Mouse (Mus musculus) left cerebral cortex, adult 11 months (tissue): ENCODE data around the gene Mgst1.
A peak's percentile ranks its signal among the peaks of the same experiment; 100 is the strongest.

Experiments
- DNase-seq: peaks from one replicate; pipeline ENCODE4 v3.0.0; 2022; ENCODE audit warnings: low spot score

The Mgst1 gene

GRCm38 (mm10) chr6:138139930-138140329, at the start of gene Mgst1:
Gene Mgst1 (plus strand): TSS chr6:138140316.
- no peak for DNase-seq

DNA sequence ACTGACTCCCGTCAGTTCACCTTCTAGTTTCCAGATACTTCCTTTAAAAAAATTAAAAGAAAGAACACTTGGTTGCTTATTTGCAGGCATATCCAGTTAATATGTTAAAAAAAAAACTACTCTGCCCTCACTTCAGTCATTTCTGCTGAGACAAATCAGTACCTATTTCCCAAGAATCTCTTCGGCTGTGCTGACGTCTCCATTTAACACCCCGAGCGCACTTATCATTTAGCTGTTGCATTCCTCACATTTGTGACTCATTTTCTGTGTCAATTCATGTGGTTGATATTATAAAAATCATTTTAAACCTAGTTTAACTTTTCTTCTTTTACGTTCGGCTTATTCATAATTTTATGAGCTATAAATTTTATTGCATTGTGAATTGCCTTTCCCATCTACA, 47.7 kb upstream of the Mgst1 start:
- no peak for DNase-seq

GRCm38 (mm10) chr6:138095060-138095459, 45.1 kb upstream of the Mgst1 start:
- DNase-seq: no peak

DNA sequence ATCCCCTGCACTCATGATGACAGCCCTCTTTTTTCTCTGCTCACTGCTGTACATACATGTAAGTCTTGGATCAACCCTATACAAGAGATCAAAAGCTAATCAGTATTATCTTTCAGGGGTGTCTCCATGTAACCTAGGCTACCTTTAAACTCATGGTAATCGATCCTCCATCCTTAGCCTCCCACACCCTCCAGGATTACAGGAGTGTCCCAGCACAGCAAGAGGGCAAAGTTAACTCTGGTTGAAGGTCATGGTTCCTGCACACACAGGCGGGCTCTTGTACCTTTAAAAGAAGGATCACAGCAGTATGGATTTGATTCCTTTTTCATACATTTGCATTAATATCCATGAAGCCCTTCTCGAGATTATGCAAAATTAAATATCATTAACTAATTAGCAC, 40.5 kb upstream of the Mgst1 start:
- no peak for DNase-seq

GRCm38 (mm10) chr6:138101843-138102242, 38.3 kb upstream of the Mgst1 start:
- no peak for DNase-seq

DNA sequence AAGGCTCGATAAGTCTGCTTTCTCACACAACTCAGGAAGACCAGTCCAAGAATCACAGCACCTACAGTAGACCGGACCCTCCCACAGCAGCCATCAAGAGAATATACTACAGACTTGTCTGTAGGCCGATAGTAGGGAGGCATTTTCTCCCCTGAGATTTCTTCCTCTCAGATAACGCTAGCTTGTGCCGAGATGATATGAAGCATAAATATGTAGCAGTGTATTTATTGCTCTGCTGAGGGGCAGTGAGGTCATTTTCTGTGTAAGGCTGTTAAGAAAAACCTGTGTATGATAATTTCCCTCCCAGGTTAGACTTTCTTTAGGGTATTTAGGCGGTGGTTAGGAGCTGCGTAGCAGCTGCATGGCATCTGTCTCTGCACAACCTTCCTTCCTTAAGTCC, 37.2 kb upstream of the Mgst1 start:
- no peak for DNase-seq

DNA sequence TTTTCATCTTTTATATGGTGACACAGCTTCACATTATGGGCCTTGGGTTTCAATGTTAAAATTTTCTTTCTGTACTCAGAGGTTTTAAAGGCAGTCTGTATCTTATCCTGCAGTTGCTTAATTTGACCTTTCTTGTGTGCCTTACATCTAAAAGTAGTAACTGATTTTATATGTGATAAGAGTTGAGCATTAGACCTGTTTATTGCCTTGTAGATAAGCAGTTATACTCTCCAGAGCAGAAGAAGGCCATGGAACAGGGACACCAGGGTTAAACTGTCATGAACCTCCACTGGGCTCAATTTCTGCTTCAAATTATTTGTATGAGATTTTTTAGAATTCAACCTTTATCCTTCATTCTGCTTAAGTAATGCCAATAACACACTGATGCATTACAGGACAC, 35.6 kb upstream of the Mgst1 start:
- DNase-seq: no peak

DNA sequence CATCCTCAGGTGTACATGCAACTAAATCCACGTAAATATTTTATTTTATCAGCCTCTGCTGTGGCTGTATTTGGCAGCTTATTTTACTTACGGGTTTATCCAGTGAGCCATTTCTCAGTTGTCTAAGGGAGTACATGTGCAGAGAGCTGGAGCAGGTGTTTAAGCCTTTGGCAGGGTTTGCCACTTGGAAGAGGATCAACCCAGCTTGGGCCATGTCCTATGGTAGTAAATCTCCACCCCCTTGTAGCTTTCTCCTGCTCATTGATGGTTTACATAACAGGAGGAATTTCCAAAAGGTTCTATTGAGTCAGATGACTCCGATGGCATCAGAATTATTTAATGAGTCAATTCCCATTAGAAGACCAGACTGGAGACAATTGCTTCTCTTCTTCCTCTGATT, 22.6 kb upstream of the Mgst1 start:
- DNase-seq: no peak

DNA sequence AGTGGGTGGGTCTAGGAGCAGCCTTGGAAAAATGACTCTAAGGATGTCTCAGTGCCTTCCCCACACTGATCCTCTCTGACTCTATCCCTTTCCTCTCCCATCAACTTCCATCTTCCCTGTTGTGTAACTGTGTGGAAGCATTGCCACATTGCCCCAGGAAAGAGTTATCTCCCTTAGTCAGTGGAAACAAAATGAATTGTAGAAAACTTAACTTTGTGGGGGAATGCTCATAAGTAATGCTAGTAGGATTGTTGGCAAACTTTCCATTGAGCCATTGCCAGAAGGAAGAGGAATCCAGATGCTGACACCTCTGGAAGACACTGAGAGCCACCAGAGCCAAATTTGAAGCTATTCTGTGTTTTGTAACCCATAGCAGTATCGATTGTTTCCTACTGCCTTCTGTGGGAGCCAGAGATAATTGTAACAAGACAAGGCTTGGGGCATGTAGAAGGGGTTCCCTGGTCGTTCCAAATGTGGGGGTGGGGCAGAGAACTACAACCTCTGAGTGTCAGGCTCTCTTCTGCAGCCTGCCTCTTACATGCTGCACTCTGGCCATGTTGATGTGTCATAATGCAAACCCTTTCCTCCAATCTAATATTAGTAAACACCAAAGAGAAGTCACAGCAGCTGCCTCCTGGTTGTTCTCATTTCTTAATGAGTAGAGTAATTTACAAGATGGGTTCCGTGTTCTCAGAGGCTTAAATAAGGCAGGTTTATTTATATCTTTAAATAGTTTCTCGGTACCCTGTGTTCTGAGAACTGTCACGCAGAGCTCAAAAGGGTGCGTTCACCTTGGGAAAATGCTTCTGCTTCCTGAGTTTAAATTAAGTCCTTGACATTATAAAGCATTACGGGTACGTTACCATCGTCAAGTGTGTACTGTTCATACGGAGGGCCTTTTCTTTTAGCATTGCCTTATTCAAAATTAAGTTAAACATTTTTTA, 11.5 kb upstream of the Mgst1 start:
- no peak for DNase-seq

- DNase-seq: no peak
Observed at GRCm38 (mm10) chr6:138130541-138130940, 9.6 kb upstream of the Mgst1 start.

GRCm38 (mm10) chr6:138140336-138140735, 220 bp downstream of the Mgst1 start:
- no peak for DNase-seq

DNA sequence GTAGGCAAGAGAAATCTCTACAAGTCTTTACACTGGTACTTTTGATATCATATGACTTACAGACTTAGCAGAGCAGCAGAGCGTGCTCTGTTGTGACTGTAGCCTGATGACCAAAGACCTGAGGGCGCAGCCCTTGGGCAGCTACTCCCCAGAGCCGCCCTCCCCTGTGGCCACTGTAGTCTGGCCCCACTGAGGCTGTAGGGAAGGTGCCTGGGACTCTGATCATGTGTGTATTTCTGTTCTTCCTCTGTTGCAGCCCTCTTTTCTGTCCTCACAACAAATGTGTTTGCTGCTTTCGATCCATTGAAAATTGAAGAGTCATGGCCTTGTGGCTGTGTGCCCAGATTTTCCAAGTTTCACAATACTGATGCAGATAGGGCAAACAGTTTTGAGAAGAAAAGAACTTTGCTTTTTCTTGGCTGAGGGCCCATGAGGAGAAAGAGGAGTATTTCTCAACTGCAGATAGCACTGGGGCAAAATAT, 1.0 kb downstream of the Mgst1 start:
- no peak for DNase-seq

DNA sequence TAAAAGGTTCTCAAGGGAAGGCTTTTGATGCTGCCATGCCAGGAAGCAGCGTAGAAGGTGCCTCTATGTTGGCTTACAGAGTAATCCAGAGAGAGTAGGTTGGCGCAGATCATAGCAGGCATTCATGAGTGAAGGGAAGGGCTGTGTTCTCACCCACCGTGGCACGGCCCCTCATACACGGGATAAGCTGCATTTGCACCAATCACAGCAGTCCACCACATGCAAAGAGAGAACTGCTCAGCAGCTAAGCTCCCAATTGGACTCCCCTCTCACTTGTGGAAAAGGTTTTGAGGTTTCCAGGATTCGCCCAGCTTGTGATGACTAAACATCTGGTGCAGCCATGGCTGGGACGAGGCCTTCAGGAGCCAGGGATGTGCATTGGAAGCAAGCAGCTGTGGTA, 2.5 kb downstream of the Mgst1 start:
- no peak for DNase-seq

- DNase-seq: no peak
Observed at GRCm38 (mm10) chr6:138143450-138143849, 3.3 kb downstream of the Mgst1 start.

- DNase-seq: peak; percentile 53
Observed at GRCm38 (mm10) chr6:138153111-138153510, 13.0 kb downstream of the Mgst1 start.

DNA sequence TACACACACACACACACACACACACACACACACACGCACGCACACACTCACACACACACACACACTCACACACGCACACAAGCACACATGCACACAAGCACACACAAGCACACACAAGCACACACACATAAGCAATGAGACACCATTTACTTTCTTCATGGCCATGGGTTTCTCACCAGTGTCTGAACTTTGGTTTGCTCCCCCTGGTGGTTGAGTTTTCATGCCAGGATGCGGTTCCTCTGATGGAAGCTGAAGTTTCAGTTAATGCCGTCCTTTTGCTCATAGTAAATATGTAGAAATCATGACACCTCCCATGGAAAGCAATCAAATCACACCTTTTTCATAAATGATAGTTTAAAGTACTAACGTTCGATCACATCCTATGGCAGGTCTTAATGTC, 23.8 kb downstream of the Mgst1 start:
- DNase-seq: no peak

- DNase-seq: no peak
Observed at GRCm38 (mm10) chr6:138171480-138172224, 31.5 kb downstream of the Mgst1 start.
